In the genomic region with DNA sequence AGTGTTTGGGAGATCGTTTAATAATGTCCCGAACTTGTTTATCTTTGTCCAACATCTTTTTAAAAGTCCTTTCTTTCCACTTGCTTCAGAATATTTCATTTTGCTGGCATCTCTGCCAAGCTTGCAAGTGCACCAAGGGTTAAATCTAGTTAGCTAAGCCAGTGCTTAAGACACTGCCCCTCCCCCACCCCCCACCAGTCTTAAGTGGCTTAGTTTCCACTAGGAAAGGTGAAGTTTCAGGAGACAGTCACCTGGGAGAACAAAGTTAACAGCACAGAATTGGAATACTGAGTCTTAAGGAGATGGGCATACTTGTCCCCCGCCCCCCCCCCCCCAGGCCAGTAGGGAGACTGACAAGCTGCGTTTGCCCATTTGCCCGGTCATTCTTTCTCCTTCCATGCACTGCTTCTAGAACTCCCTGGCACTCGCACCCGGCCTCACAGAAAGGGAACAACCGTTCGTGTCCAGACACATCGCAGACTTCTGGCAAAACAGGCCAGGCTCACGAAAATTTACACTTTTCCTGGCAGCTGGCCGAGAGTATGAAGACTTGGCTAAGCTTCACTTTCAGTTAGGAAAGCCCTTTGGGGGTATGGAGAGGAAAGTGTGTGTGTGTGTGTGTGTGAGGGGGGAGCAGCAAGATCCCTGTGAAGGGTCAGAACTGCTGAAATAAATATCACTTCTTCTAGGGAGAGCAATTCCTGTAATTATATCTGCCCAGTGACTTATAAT, we compare ENCODE assay signal across 9 mouse cellular contexts.
DNase-seq lines count a peak whose midpoint lies in the region; ATAC-seq and TF ChIP-seq lines count a peak whose summit lies in the region.
"Had no signal": no experiment of that assay in that cellular context is flagged by ENCODE, and none has a peak within 500 bp of the region (broad histone marks: within the 10 kb centered on the region; RNA-seq: fewer than 3 reads in every experiment).

No protein-coding gene starts in this region.

- H3K27ac ChIP-seq in embryonic facial prominence, embryonic 14.5 days (replicated peaks; ENCODE audit: low read depth, low read length), result peak overlapping the region; percentile 10
- H3K27ac ChIP-seq in hindbrain, embryonic 14.5 days, result no peak overlapping the region
- H3K27ac ChIP-seq in midbrain, postnatal 0 days (ENCODE audit: low read depth, low read length), result no peak overlapping the region

- intact Hi-C loops in left cerebral cortex, postnatal 4 days (cut with DNase I), result no loop called here
- intact Hi-C loops in left cerebral cortex, postnatal 14 days (cut with DNase I), result no loop called here

- H3K36me3 ChIP-seq in embryonic facial prominence, embryonic 14.5 days (ENCODE audit: control insufficient read depth, insufficient read depth, low read length), result no peaks in the 10 kb centered on the region
- no peaks in the 10 kb centered on the region for H3K36me3 ChIP-seq in hindbrain, embryonic 14.5 days (replicated peaks; ENCODE audit: control insufficient read depth, insufficient read depth)
- no peaks in the 10 kb centered on the region for H3K36me3 ChIP-seq in midbrain, postnatal 0 days (ENCODE audit: insufficient read depth, low read length)

- DNase-seq in left cerebral cortex, postnatal 4 days, result peak; percentile 64
- DNase-seq in left cerebral cortex, postnatal 14 days (ENCODE audit: low spot score in 2 of 2), result no peak
- DNase-seq in embryonic facial prominence, embryonic 14.5 days (ENCODE audit: low spot score), result peak; percentile 92
- DNase-seq in hindbrain, embryonic 14.5 days (ENCODE audit: low spot score), result peak; percentile 50
- DNase-seq in midbrain, postnatal 0 days (ENCODE audit: low spot score), result peak; percentile 47
- DNase-seq in frontal cortex, adult 2 months (ENCODE audit: extremely low spot score in 1 of 2, low spot score in 1 of 2), result no peak
- no peak for DNase-seq in right cerebral cortex, postnatal 14 days
- no peak for DNase-seq in layer of hippocampus, adult 9-11 months

- whole genome bisulfite sequencing in embryonic facial prominence, embryonic 14.5 days, result 15% methylated on average over 12 of the region's 12 CpGs
- WGBS in hindbrain, embryonic 14.5 days, result 34% methylated on average over 12 of the region's 12 CpGs
- WGBS in midbrain, postnatal 0 days, result 32% methylated on average over 12 of the region's 12 CpGs

- no peak for TF ChIP-seq CTCF in midbrain, postnatal 0 days (IDR thresholded peaks at IDR 0.05)

- peak overlapping the region; percentile 25 for H3K4me2 ChIP-seq in embryonic facial prominence, embryonic 14.5 days (ENCODE audit: low read depth, low read length)
- H3K4me2 ChIP-seq in hindbrain, embryonic 14.5 days (replicated peaks), result no peak overlapping the region
- H3K4me2 ChIP-seq in midbrain, postnatal 0 days (ENCODE audit: low read depth, low read length, poor library complexity, severe bottlenecking), result no peak overlapping the region

- ATAC-seq in embryonic facial prominence, embryonic 14.5 days (ENCODE audit: low read depth), result peak; percentile 53; the same call in 1 of the 2 replicates
- ATAC-seq in hindbrain, embryonic 14.5 days (ENCODE audit: low FRiP score), result peak; percentile 24; the same call in 1 of the 2 replicates
- ATAC-seq in midbrain, postnatal 0 days (ENCODE audit: low FRiP score), result no peak

- no peaks in the 10 kb centered on the region for H3K9me3 ChIP-seq in embryonic facial prominence, embryonic 14.5 days (ENCODE audit: control insufficient read depth, low read length)
- H3K9me3 ChIP-seq in hindbrain, embryonic 14.5 days (ENCODE audit: control insufficient read depth, low read length), result no peaks in the 10 kb centered on the region
- no peaks in the 10 kb centered on the region for H3K9me3 ChIP-seq in midbrain, postnatal 0 days (ENCODE audit: low read length)

- H3K9ac ChIP-seq in embryonic facial prominence, embryonic 14.5 days (ENCODE audit: low read depth, low read length), result no peak overlapping the region
- no peak overlapping the region for H3K9ac ChIP-seq in hindbrain, embryonic 14.5 days
- H3K9ac ChIP-seq in midbrain, postnatal 0 days (replicated peaks; ENCODE audit: low read length, poor library complexity, severe bottlenecking), result no peak overlapping the region

- peaks cover 25% of the 10 kb centered on the region for H3K4me1 ChIP-seq in embryonic facial prominence, embryonic 14.5 days (ENCODE audit: control insufficient read depth, insufficient read depth, low read length)
- H3K4me1 ChIP-seq in hindbrain, embryonic 14.5 days (replicated peaks; ENCODE audit: control insufficient read depth, insufficient read depth, low read length), result no peaks in the 10 kb centered on the region
- H3K4me1 ChIP-seq in midbrain, postnatal 0 days (ENCODE audit: insufficient read depth, low read length), result no peaks in the 10 kb centered on the region

- H3K27me3 ChIP-seq in embryonic facial prominence, embryonic 14.5 days (replicated peaks; ENCODE audit: control insufficient read depth, insufficient read depth, low read length), result no peaks in the 10 kb centered on the region
- H3K27me3 ChIP-seq in hindbrain, embryonic 14.5 days (ENCODE audit: control insufficient read depth, insufficient read depth, low read length), result no peaks in the 10 kb centered on the region
- no peaks in the 10 kb centered on the region for H3K27me3 ChIP-seq in midbrain, postnatal 0 days (ENCODE audit: insufficient read depth, low read length)

- no peak overlapping the region for H3K4me3 ChIP-seq in embryonic facial prominence, embryonic 14.5 days (ENCODE audit: low read depth, low read length)
- no peak overlapping the region for H3K4me3 ChIP-seq in hindbrain, embryonic 14.5 days (replicated peaks; ENCODE audit: low read length)
- no peak overlapping the region for H3K4me3 ChIP-seq in midbrain, postnatal 0 days (ENCODE audit: low read depth, low read length)
- H3K4me3 ChIP-seq: erythroblast, embryonic 14.5 days had no signal

Comparison
In these comparisons a context has a peak if more than half of its experiments do, and no peak if none do; other contexts are left out.
1. DNase-seq: peak in left cerebral cortex, postnatal 4 days (single experiment), embryonic facial prominence, embryonic 14.5 days (single experiment), hindbrain, embryonic 14.5 days (single experiment) and midbrain, postnatal 0 days (single experiment); none in left cerebral cortex, postnatal 14 days (0 of 2), frontal cortex, adult 2 months (0 of 2), right cerebral cortex, postnatal 14 days (single experiment) and layer of hippocampus, adult 9-11 months (single experiment).